Mouse (Mus musculus) bone marrow macrophage, adult 2 months (primary cell): ENCODE measurements around the gene Rnf113a1. TPM values are rescaled to one million over a fixed set of nuclear protein-coding genes. Genes with fewer than 3 reads are reported as not detected.
"Not testable (repeated sequence)": the region's sequence is repeated elsewhere in the genome, so short reads cannot be mapped to it uniquely, and the experiment has no call there.

ENCODE experiments used
- H3K27ac ChIP-seq: 2 replicates; pipeline ENCODE4 v1.5.1; 2012; ENCODE audit warnings: low read depth, low read length; ENCODE audit not compliant: insufficient read depth
- H3K4me1 ChIP-seq: 2 replicates; pipeline ENCODE4 v1.6.1; 2012; ENCODE audit warnings: low read length; ENCODE audit not compliant: control insufficient read depth, insufficient read depth
- H3K4me3 ChIP-seq: 2 replicates; pipeline ENCODE4 v1.5.1; 2012; ENCODE audit warnings: mild to moderate bottlenecking, low read length, moderate library complexity; ENCODE audit not compliant: insufficient read depth
- CTCF ChIP-seq: IDR thresholded peaks from 2 replicates; pipeline ENCODE4 v1.5.1; 2012; ENCODE audit warnings: low read depth, mild to moderate bottlenecking, low read length, moderate library complexity
- POLR2A ChIP-seq: IDR thresholded peaks from 2 replicates; pipeline ENCODE4 v1.6.1; 2012; ENCODE audit warnings: mild to moderate bottlenecking, low read depth, low read length, borderline replicate concordance
- polyA plus RNA-seq: library from polyadenylated mRNA; stranded (reverse); fragments of >200 nt; gene quantifications from 2 replicates; pipeline ENCODE4 v1.2.4, GENCODE M21; 2012; ENCODE audit not compliant: missing spikeins, insufficient read depth, insufficient read length

The Rnf113a1 gene
- polyA plus RNA-seq, 1 experiment, result 2.4 TPM

DNA sequence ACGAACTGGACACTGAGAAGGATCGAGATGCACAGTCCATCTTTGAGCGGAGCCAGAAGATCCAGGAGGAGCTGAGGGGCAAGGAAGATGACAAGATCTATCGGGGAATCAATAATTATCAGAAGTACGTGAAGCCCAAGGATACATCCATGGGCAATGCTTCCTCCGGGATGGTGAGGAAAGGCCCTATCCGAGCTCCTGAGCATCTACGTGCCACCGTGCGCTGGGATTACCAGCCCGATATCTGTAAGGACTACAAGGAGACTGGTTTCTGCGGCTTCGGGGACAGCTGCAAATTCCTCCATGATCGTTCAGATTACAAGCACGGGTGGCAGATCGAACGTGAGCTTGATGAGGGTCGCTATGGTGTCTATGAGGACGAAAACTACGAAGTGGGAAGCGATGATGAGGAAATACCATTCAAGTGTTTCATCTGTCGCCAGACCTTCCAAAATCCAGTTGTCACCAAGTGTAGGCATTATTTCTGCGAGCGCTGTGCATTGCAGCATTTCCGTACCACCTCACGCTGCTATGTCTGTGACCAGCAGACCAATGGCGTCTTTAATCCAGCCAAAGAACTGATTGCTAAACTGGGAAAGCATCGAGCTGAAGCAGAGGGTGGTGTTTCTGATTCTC is 817 bp downstream of the Rnf113a1 start:
- peak overlapping the region; percentile 64 for H3K4me3 ChIP-seq
- peaks cover 4% of the 10 kb centered on the region for H3K4me1 ChIP-seq
- peak overlapping the region; percentile 15; the same call in 1 of the 2 replicates for H3K27ac ChIP-seq
- TF ChIP-seq CTCF (no peak), POLR2A (no peak)

DNA sequence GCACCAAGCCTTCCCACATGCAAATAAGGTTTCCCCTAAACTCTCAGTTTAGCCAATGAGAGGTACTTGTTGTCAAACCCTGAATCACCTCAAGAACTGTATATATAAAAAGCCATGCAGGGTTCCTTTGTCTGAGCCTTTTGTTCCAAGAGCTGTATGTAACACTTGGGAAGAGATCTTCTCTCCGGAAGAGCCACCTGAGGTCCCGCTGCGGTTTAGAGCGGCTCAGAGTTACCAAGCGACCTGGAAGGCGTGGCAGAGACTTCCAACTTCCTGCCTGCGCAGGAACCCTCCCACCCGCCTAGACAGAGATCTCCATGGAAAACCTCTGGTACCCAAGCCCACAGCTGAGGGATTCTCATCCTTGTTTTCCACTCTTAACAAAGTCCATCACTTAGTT is 7.6 kb downstream of the Rnf113a1 start:
- Histone ChIP-seq H3K4me1 (no peaks in the 10 kb centered on the region), H3K27ac (no peak overlapping the region), H3K4me3 (no peak overlapping the region)
- TF ChIP-seq CTCF (no peak), POLR2A (no peak)

DNA sequence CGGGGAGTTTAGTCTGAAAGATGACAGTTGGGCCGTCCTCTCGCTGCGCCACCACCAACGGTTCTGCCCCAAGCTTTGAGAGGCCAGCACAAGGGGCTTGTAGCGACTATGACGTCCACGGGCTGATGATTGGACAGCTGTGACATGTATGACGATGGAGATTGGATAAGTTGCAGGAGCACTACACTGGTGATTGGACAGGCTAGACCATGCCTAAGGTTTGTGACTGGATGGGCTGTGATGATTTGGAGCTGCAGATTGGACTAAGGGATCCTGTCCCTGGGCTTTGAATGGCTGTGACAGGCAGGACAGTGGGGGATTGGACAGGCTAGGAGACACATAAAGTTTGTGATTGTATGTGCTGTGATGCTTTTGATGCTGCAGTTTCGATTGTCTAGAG is 19.9 kb downstream of the Rnf113a1 start, which contains the start of gene Gm9:
Gene Gm9, minus strand, starts transcription at position 101 of the 400 bp plus-strand sequence.
- Histone ChIP-seq H3K4me3 (no peak within 1 kb of the TSS), H3K4me1 (no peaks in the 10 kb centered on the region; the same call in 1 of the 2 replicates), H3K27ac (no peak within 1 kb of the TSS)
- TF ChIP-seq POLR2A (no peak), CTCF (no peak)

DNA sequence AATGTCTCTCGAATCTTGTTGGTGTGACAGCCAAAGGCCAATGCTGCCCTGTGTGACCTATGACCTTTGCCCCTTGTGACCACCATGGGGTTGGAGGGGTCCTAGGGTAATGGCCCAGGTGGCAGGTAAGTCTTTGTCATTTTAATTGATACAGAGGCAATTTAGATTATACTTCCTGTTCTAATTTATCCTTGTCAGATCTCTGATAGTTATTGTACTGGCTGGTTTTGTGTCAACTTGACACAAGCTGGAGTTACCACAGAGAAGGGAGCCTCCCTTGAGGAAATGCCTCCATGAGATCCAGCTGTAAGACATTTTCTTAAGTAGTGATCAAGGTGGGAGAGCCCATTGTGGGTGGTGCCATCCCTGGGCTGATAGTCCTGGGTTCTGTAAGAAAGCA is 31.1 kb downstream of the Rnf113a1 start, which contains the start of gene Rhox1:
Gene Rhox1, minus strand, starts transcription at position 101 of the 400 bp plus-strand sequence.
- H3K4me3 ChIP-seq, H3K27ac ChIP-seq, H3K4me1 ChIP-seq: not testable (repeated sequence)

Other genes with a start within 250 kb of the Rnf113a1 start
- gene Sept6, start 199.5 kb upstream of the Rnf113a1 start, polyA plus RNA-seq, result 10.2 and 10.5 TPM in 2 replicates
- gene Sowahd, start 142.4 kb upstream of the Rnf113a1 start, polyA plus RNA-seq, result not detected in 2 replicates
- 1,242 and 1,471 TPM in 2 replicates for gene Rpl39, start 105.8 kb upstream of the Rnf113a1 start, polyA plus RNA-seq
- gene Upf3b, start 80.9 kb upstream of the Rnf113a1 start, polyA plus RNA-seq, result 27.6 and 35.0 TPM in 2 replicates
- gene Nkap, start 64.5 kb upstream of the Rnf113a1 start, polyA plus RNA-seq, result 14.4 and 19.5 TPM in 2 replicates
- gene Akap14, start 22.4 kb upstream of the Rnf113a1 start, polyA plus RNA-seq, result not detected in 2 replicates
- 150 and 162 TPM in 2 replicates for gene Ndufa1, start 82 bp upstream of the Rnf113a1 start, polyA plus RNA-seq
- not detected in 2 replicates for gene Gm9, start 19.8 kb downstream of the Rnf113a1 start, polyA plus RNA-seq
- gene Rhox1, start 31.0 kb downstream of the Rnf113a1 start, polyA plus RNA-seq, result not detected in 2 replicates
- gene Rhox2a, start 53.7 kb downstream of the Rnf113a1 start, polyA plus RNA-seq, result not detected in 2 replicates
- gene Rhox3a, start 58.7 kb downstream of the Rnf113a1 start, polyA plus RNA-seq, result not detected in 2 replicates
- not detected in 2 replicates for gene Rhox4a, start 74.1 kb downstream of the Rnf113a1 start, polyA plus RNA-seq
- gene Rhox3a2, start 188.8 kb downstream of the Rnf113a1 start, polyA plus RNA-seq, result not detected in 2 replicates
- gene Rhox4a2, start 199.6 kb downstream of the Rnf113a1 start, polyA plus RNA-seq, result not detected in 2 replicates
- gene Rhox2b, start 220.8 kb downstream of the Rnf113a1 start, polyA plus RNA-seq, result not detected in 2 replicates
- not detected in 2 replicates for gene Rhox4b, start 241.2 kb downstream of the Rnf113a1 start, polyA plus RNA-seq